Mouse (Mus musculus): Measurements from ENCODE around the gene D11Wsu47e. TPM values are rescaled to one million over a fixed set of nuclear protein-coding genes. Genes with fewer than 3 reads are reported as not detected.

The D11Wsu47e gene
- polyA plus RNA-seq, 1 experiment from 2014 or later, result 7.8 TPM

GRCm38 (mm10) chr11:113705966-113706652 lies 21.9 kb downstream of the D11Wsu47e start:
- peaks cover 15% of the 10 kb centered on the region for H3K27me3 ChIP-seq (ENCODE audit: control insufficient read depth, insufficient read depth, low read depth, low read length)
- no peak for ATAC-seq (ENCODE audit: low read depth)
- H3K9me3 ChIP-seq (replicated peaks; ENCODE audit: control insufficient read depth, low read length), result no peaks in the 10 kb centered on the region
- H3K9ac ChIP-seq (ENCODE audit: low read depth, low read length), result no peak overlapping the region
- no peak overlapping the region for H3K4me3 ChIP-seq (ENCODE audit: low read depth, low read length)
- H3K4me1 ChIP-seq (ENCODE audit: control insufficient read depth, low read depth, low read length), result no peaks in the 10 kb centered on the region
- H3K27ac ChIP-seq (ENCODE audit: low read length), result no peak overlapping the region
- H3K4me2 ChIP-seq (ENCODE audit: low read depth, low read length), result no peak overlapping the region
- 67% methylated on average over 15 of the region's 15 CpGs for WGBS (ENCODE audit: insufficient replicate concordance)
- H3K36me3 ChIP-seq (ENCODE audit: control insufficient read depth, insufficient read depth), result no peaks in the 10 kb centered on the region

GRCm38 (mm10) chr11:113708629-113709213 lies 24.5 kb downstream of the D11Wsu47e start:
- WGBS (ENCODE audit: insufficient replicate concordance), result 58% methylated on average over 19 of the region's 19 CpGs
- Histone ChIP-seq H3K4me2 (ENCODE audit: low read depth, low read length) (no peak overlapping the region), H3K4me3 (ENCODE audit: low read depth, low read length) (no peak overlapping the region), H3K36me3 (ENCODE audit: control insufficient read depth, insufficient read depth) (no peaks in the 10 kb centered on the region), H3K27me3 (ENCODE audit: control insufficient read depth, insufficient read depth, low read depth, low read length) (peaks cover 15% of the 10 kb centered on the region), H3K9me3 (replicated peaks; ENCODE audit: control insufficient read depth, low read length) (no peaks in the 10 kb centered on the region), H3K9ac (ENCODE audit: low read depth, low read length) (no peak overlapping the region), H3K27ac (ENCODE audit: low read length) (no peak overlapping the region), H3K4me1 (ENCODE audit: control insufficient read depth, low read depth, low read length) (no peaks in the 10 kb centered on the region)
- no peak for ATAC-seq (ENCODE audit: low read depth)

GRCm38 (mm10) chr11:113709272-113709671 lies 25.1 kb downstream of the D11Wsu47e start:
- Histone ChIP-seq H3K9ac (ENCODE audit: low read depth, low read length) (no peak overlapping the region), H3K4me2 (ENCODE audit: low read depth, low read length) (no peak overlapping the region), H3K27me3 (ENCODE audit: control insufficient read depth, insufficient read depth, low read depth, low read length) (peaks cover 15% of the 10 kb centered on the region), H3K36me3 (ENCODE audit: control insufficient read depth, insufficient read depth) (no peaks in the 10 kb centered on the region), H3K27ac (ENCODE audit: low read length) (no peak overlapping the region), H3K9me3 (replicated peaks; ENCODE audit: control insufficient read depth, low read length) (no peaks in the 10 kb centered on the region), H3K4me3 (ENCODE audit: low read depth, low read length) (no peak overlapping the region), H3K4me1 (ENCODE audit: control insufficient read depth, low read depth, low read length) (no peaks in the 10 kb centered on the region)
- whole genome bisulfite sequencing (ENCODE audit: insufficient replicate concordance), result 36% methylated on average over 15 of the region's 15 CpGs
- ATAC-seq (ENCODE audit: low read depth), result no peak

GRCm38 (mm10) chr11:113709731-113710256 lies 25.6 kb downstream of the D11Wsu47e start, which contains the start of gene Cpsf4l:
TSS of gene Cpsf4l (minus strand) at chr11:113710017.
- 28% methylated on average over 11 of the region's 11 CpGs for WGBS (ENCODE audit: insufficient replicate concordance)
- no peak for ATAC-seq (ENCODE audit: low read depth)
- H3K36me3 ChIP-seq (ENCODE audit: control insufficient read depth, insufficient read depth), result no peaks in the 10 kb centered on the region
- H3K9ac ChIP-seq (ENCODE audit: low read depth, low read length), result peak within 1 kb of the TSS; percentile 20; the same call in 1 of the 2 replicates
- H3K4me3 ChIP-seq (ENCODE audit: low read depth, low read length), result no peak within 1 kb of the TSS
- H3K27me3 ChIP-seq (ENCODE audit: control insufficient read depth, insufficient read depth, low read depth, low read length), result peaks cover 15% of the 10 kb centered on the region
- H3K27ac ChIP-seq (ENCODE audit: low read length), result no peak within 1 kb of the TSS
- H3K4me1 ChIP-seq (ENCODE audit: control insufficient read depth, low read depth, low read length), result no peaks in the 10 kb centered on the region
- H3K4me2 ChIP-seq (ENCODE audit: low read depth, low read length), result no peak within 1 kb of the TSS
- H3K9me3 ChIP-seq (replicated peaks; ENCODE audit: control insufficient read depth, low read length), result no peaks in the 10 kb centered on the region

GRCm38 (mm10) chr11:113710257-113710777 lies 26.1 kb downstream of the D11Wsu47e start:
- H3K27ac ChIP-seq (ENCODE audit: low read length), result no peak overlapping the region
- no peaks in the 10 kb centered on the region for H3K4me1 ChIP-seq (ENCODE audit: control insufficient read depth, low read depth, low read length)
- 16% methylated on average over 10 of the region's 10 CpGs for WGBS (ENCODE audit: insufficient replicate concordance)
- no peaks in the 10 kb centered on the region for H3K9me3 ChIP-seq (replicated peaks; ENCODE audit: control insufficient read depth, low read length)
- no peak overlapping the region for H3K4me2 ChIP-seq (ENCODE audit: low read depth, low read length)
- no peaks in the 10 kb centered on the region for H3K36me3 ChIP-seq (ENCODE audit: control insufficient read depth, insufficient read depth)
- H3K27me3 ChIP-seq (ENCODE audit: control insufficient read depth, insufficient read depth, low read depth, low read length), result peaks cover 15% of the 10 kb centered on the region
- no peak for ATAC-seq (ENCODE audit: low read depth)
- H3K4me3 ChIP-seq (ENCODE audit: low read depth, low read length), result no peak overlapping the region
- H3K9ac ChIP-seq (ENCODE audit: low read depth, low read length), result peak overlapping the region; percentile 20; the same call in 1 of the 2 replicates

- ATAC-seq (ENCODE audit: low read depth), result no peak
- Histone ChIP-seq H3K27me3 (ENCODE audit: control insufficient read depth, insufficient read depth, low read depth, low read length) (peaks cover 15% of the 10 kb centered on the region), H3K4me2 (ENCODE audit: low read depth, low read length) (no peak overlapping the region), H3K4me1 (ENCODE audit: control insufficient read depth, low read depth, low read length) (no peaks in the 10 kb centered on the region), H3K27ac (ENCODE audit: low read length) (no peak overlapping the region), H3K9me3 (replicated peaks; ENCODE audit: control insufficient read depth, low read length) (no peaks in the 10 kb centered on the region), H3K9ac (ENCODE audit: low read depth, low read length) (no peak overlapping the region), H3K36me3 (ENCODE audit: control insufficient read depth, insufficient read depth) (no peaks in the 10 kb centered on the region), H3K4me3 (ENCODE audit: low read depth, low read length) (no peak overlapping the region)
- WGBS (ENCODE audit: insufficient replicate concordance), result 71% methylated on average over 1 of the region's 1 CpGs
Observed at GRCm38 (mm10) chr11:113711061-113711460, 26.8 kb downstream of the D11Wsu47e start.

- ATAC-seq (ENCODE audit: low read depth), result peak; percentile 30; the same call in 1 of the 2 replicates
- no peaks in the 10 kb centered on the region for H3K4me1 ChIP-seq (ENCODE audit: control insufficient read depth, low read depth, low read length)
- WGBS (ENCODE audit: insufficient replicate concordance), result 48% methylated on average over 7 of the region's 7 CpGs
Observed at GRCm38 (mm10) chr11:113715078-113715674, 31.0 kb downstream of the D11Wsu47e start.

GRCm38 (mm10) chr11:113716132-113716531 lies 31.9 kb downstream of the D11Wsu47e start:
- 73% methylated on average over 2 of the region's 2 CpGs for WGBS (ENCODE audit: insufficient replicate concordance)
- Histone ChIP-seq H3K9me3 (replicated peaks; ENCODE audit: control insufficient read depth, low read length) (no peaks in the 10 kb centered on the region), H3K36me3 (ENCODE audit: control insufficient read depth, insufficient read depth) (no peaks in the 10 kb centered on the region), H3K4me2 (ENCODE audit: low read depth, low read length) (no peak overlapping the region), H3K27ac (ENCODE audit: low read length) (no peak overlapping the region), H3K9ac (ENCODE audit: low read depth, low read length) (no peak overlapping the region), H3K4me1 (ENCODE audit: control insufficient read depth, low read depth, low read length) (no peaks in the 10 kb centered on the region), H3K27me3 (ENCODE audit: control insufficient read depth, insufficient read depth, low read depth, low read length) (no peaks in the 10 kb centered on the region), H3K4me3 (ENCODE audit: low read depth, low read length) (no peak overlapping the region)
- ATAC-seq (ENCODE audit: low read depth), result no peak

More at GRCm38 (mm10) chr11:113715078-113715674, 31.0 kb downstream of the D11Wsu47e start:
- no peak overlapping the region for H3K27ac ChIP-seq (ENCODE audit: low read length)
- H3K9me3 ChIP-seq (replicated peaks; ENCODE audit: control insufficient read depth, low read length), result no peaks in the 10 kb centered on the region
- H3K4me2 ChIP-seq (ENCODE audit: low read depth, low read length), result no peak overlapping the region
- H3K9ac ChIP-seq (ENCODE audit: low read depth, low read length), result no peak overlapping the region
- no peaks in the 10 kb centered on the region for H3K36me3 ChIP-seq (ENCODE audit: control insufficient read depth, insufficient read depth)
- H3K4me3 ChIP-seq (ENCODE audit: low read depth, low read length), result no peak overlapping the region
- H3K27me3 ChIP-seq (ENCODE audit: control insufficient read depth, insufficient read depth, low read depth, low read length), result peaks cover 3% of the 10 kb centered on the region

Measured in liver, embryonic 16.5 days (tissue).